Mouse (Mus musculus): ENCODE measurements at regions not wholly inside any gene's neighbourhood (a gene's known extent, or its start where the extent isn't known, plus 50 kb on each side); places are given as distances from the start of the nearest gene placed in this dataset.

GRCm38 (mm10) chr5:120251697-120252401, 135.6 kb downstream of the Rbm19 start:
- DNase-seq (ENCODE audit: low read depth) = peak; percentile 84
- TF ChIP-seq CTCF (IDR thresholded peaks at IDR 0.05; ENCODE audit: borderline replicate concordance, extremely low read depth, insufficient read depth, insufficient read length) = no peak
- no peak for TF ChIP-seq POLR2A (IDR thresholded peaks at IDR 0.05; ENCODE audit: borderline replicate concordance, extremely low read depth, insufficient read depth, insufficient read length, poor library complexity, severe bottlenecking)

- peak; percentile 85 for DNase-seq (ENCODE audit: low read depth)
- TF ChIP-seq POLR2A (IDR thresholded peaks at IDR 0.05; ENCODE audit: borderline replicate concordance, extremely low read depth, insufficient read depth, insufficient read length, poor library complexity, severe bottlenecking) (no peak), CTCF (IDR thresholded peaks at IDR 0.05; ENCODE audit: borderline replicate concordance, extremely low read depth, insufficient read depth, insufficient read length) (peak; percentile 68)
Measured at GRCm38 (mm10) chr5:120252551-120252950, 136.3 kb downstream of the Rbm19 start.

GRCm38 (mm10) chr5:120262715-120263273, 146.5 kb downstream of the Rbm19 start:
- TF ChIP-seq POLR2A (IDR thresholded peaks at IDR 0.05; ENCODE audit: borderline replicate concordance, extremely low read depth, insufficient read depth, insufficient read length, poor library complexity, severe bottlenecking) = no peak
- peak; percentile 78 for DNase-seq (ENCODE audit: low read depth)

- TF ChIP-seq POLR2A (IDR thresholded peaks at IDR 0.05; ENCODE audit: borderline replicate concordance, extremely low read depth, insufficient read depth, insufficient read length, poor library complexity, severe bottlenecking) (no peak), CTCF (IDR thresholded peaks at IDR 0.05; ENCODE audit: borderline replicate concordance, extremely low read depth, insufficient read depth, insufficient read length) (no peak)
- peak; percentile 86 for DNase-seq (ENCODE audit: low read depth)
Measured at GRCm38 (mm10) chr5:120269416-120269860, 153.2 kb downstream of the Rbm19 start.

- no peak for TF ChIP-seq POLR2A (IDR thresholded peaks at IDR 0.05; ENCODE audit: borderline replicate concordance, extremely low read depth, insufficient read depth, insufficient read length, poor library complexity, severe bottlenecking)
- TF ChIP-seq CTCF (IDR thresholded peaks at IDR 0.05; ENCODE audit: borderline replicate concordance, extremely low read depth, insufficient read depth, insufficient read length) = no peak
- peak; percentile 79 for DNase-seq (ENCODE audit: low read depth)
Measured at GRCm38 (mm10) chr5:120270887-120271616, 154.8 kb downstream of the Rbm19 start.

GRCm38 (mm10) chr5:120276229-120276628, 155.3 kb upstream of the Lhx5 start:
- TF ChIP-seq POLR2A (IDR thresholded peaks at IDR 0.05; ENCODE audit: borderline replicate concordance, extremely low read depth, insufficient read depth, insufficient read length, poor library complexity, severe bottlenecking) = no peak
- TF ChIP-seq CTCF (IDR thresholded peaks at IDR 0.05; ENCODE audit: borderline replicate concordance, extremely low read depth, insufficient read depth, insufficient read length) = no peak
- peak; percentile 31 for DNase-seq (ENCODE audit: low read depth)

- peak; percentile 62 for DNase-seq (ENCODE audit: low read depth)
- TF ChIP-seq POLR2A (IDR thresholded peaks at IDR 0.05; ENCODE audit: borderline replicate concordance, extremely low read depth, insufficient read depth, insufficient read length, poor library complexity, severe bottlenecking) = no peak
- TF ChIP-seq CTCF (IDR thresholded peaks at IDR 0.05; ENCODE audit: borderline replicate concordance, extremely low read depth, insufficient read depth, insufficient read length) = no peak
Measured at GRCm38 (mm10) chr5:120280321-120280720, 151.2 kb upstream of the Lhx5 start.

- no peak for TF ChIP-seq CTCF (IDR thresholded peaks at IDR 0.05; ENCODE audit: borderline replicate concordance, extremely low read depth, insufficient read depth, insufficient read length)
- no peak for TF ChIP-seq POLR2A (IDR thresholded peaks at IDR 0.05; ENCODE audit: borderline replicate concordance, extremely low read depth, insufficient read depth, insufficient read length, poor library complexity, severe bottlenecking)
- peak; percentile 71 for DNase-seq (ENCODE audit: low read depth)
Measured at GRCm38 (mm10) chr5:120280991-120281602, 150.4 kb upstream of the Lhx5 start.

GRCm38 (mm10) chr5:120281840-120282565, 149.5 kb upstream of the Lhx5 start:
- TF ChIP-seq CTCF (IDR thresholded peaks at IDR 0.05; ENCODE audit: borderline replicate concordance, extremely low read depth, insufficient read depth, insufficient read length) = 0 out of 2 replicates have a peak, but pooled peaks have one; percentile 18
- TF ChIP-seq POLR2A (IDR thresholded peaks at IDR 0.05; ENCODE audit: borderline replicate concordance, extremely low read depth, insufficient read depth, insufficient read length, poor library complexity, severe bottlenecking) = no peak

GRCm38 (mm10) chr5:120284625-120285024, 146.9 kb upstream of the Lhx5 start:
- no peak for TF ChIP-seq POLR2A (IDR thresholded peaks at IDR 0.05; ENCODE audit: borderline replicate concordance, extremely low read depth, insufficient read depth, insufficient read length, poor library complexity, severe bottlenecking)
- TF ChIP-seq CTCF (IDR thresholded peaks at IDR 0.05; ENCODE audit: borderline replicate concordance, extremely low read depth, insufficient read depth, insufficient read length) = no peak
- DNase-seq (ENCODE audit: low read depth) = no peak

More at GRCm38 (mm10) chr5:120281840-120282565, 149.5 kb upstream of the Lhx5 start:
- peak; percentile 19 for DNase-seq (ENCODE audit: low read depth)
